Mouse (Mus musculus) cerebellum, adult 8-10 months (tissue): Measurements from ENCODE around the gene Muc1.

Source experiments
- DNase-seq: peaks from one replicate; pipeline ENCODE4 v3.0.0; 2022

The Muc1 gene

GRCm38 (mm10) chr3:89238494-89238893, 9.6 kb downstream of the Muc1 start:
- no peak for DNase-seq

GRCm38 (mm10) chr3:89242331-89242895, 13.6 kb downstream of the Muc1 start:
- DNase-seq, result peak; percentile 78

- DNase-seq, result no peak
Observed at GRCm38 (mm10) chr3:89243609-89244008, 14.8 kb downstream of the Muc1 start.

GRCm38 (mm10) chr3:89244158-89244981, 15.5 kb downstream of the Muc1 start:
- DNase-seq, result peak; percentile 59

GRCm38 (mm10) chr3:89244982-89245687, 16.3 kb downstream of the Muc1 start:
- DNase-seq, result peak; percentile 79

- DNase-seq, result peak; percentile 77
Observed at GRCm38 (mm10) chr3:89245688-89246171, 16.9 kb downstream of the Muc1 start, which contains the start of gene Krtcap2. Gene Krtcap2, plus strand, starts transcription at chr3:89245966.

GRCm38 (mm10) chr3:89246261-89247100, 17.6 kb downstream of the Muc1 start, which contains the start of gene Trim46:
Gene Trim46, minus strand, starts transcription at chr3:89246309.
- DNase-seq, result peak; percentile 91

- DNase-seq, result no peak
Observed at GRCm38 (mm10) chr3:89247466-89247865, 18.6 kb downstream of the Muc1 start.

GRCm38 (mm10) chr3:89250435-89251040, 21.7 kb downstream of the Muc1 start:
- peak; percentile 68 for DNase-seq

- peak; percentile 9 for DNase-seq
Observed at GRCm38 (mm10) chr3:89251365-89251895, 22.6 kb downstream of the Muc1 start.

- no peak for DNase-seq
Observed at GRCm38 (mm10) chr3:89254994-89255393, 26.1 kb downstream of the Muc1 start.

- DNase-seq, result no peak
Observed at GRCm38 (mm10) chr3:89256177-89256576, 27.3 kb downstream of the Muc1 start.

- DNase-seq, result no peak
Observed at GRCm38 (mm10) chr3:89259076-89259475, 30.2 kb downstream of the Muc1 start, which contains the start of gene Dpm3. Gene Dpm3, plus strand, starts transcription at chr3:89259358.

GRCm38 (mm10) chr3:89260211-89260610, 31.4 kb downstream of the Muc1 start:
- DNase-seq, result no peak

GRCm38 (mm10) chr3:89262417-89262816, 33.6 kb downstream of the Muc1 start:
- no peak for DNase-seq

- DNase-seq, result peak; percentile 81
Observed at GRCm38 (mm10) chr3:89266439-89266893, 37.6 kb downstream of the Muc1 start.

- no peak for DNase-seq
Observed at GRCm38 (mm10) chr3:89268916-89269315, 40.1 kb downstream of the Muc1 start.

- DNase-seq, result peak; percentile 81
Observed at GRCm38 (mm10) chr3:89270051-89270755, 41.3 kb downstream of the Muc1 start, which contains the start of gene Slc50a1. Gene Slc50a1, minus strand, starts transcription at chr3:89270570.

GRCm38 (mm10) chr3:89270891-89271290, 42.0 kb downstream of the Muc1 start:
- peak; percentile 55 for DNase-seq

GRCm38 (mm10) chr3:89271760-89272159, 42.9 kb downstream of the Muc1 start:
- no peak for DNase-seq

GRCm38 (mm10) chr3:89276061-89276460, 47.2 kb downstream of the Muc1 start:
- no peak for DNase-seq
